Mouse (Mus musculus): Measurements from ENCODE around the gene Gpr152.

The Gpr152 gene

GRCm38 (mm10) chr19:4175368-4175947 is 35.9 kb downstream of the Gpr152 start, which contains the start of gene Carns1:
Gene Carns1 (minus strand): TSS chr19:4175479.
- DNase-seq = no peak

GRCm38 (mm10) chr19:4180411-4180810 is 40.8 kb downstream of the Gpr152 start:
- no peak for DNase-seq

- no peak for DNase-seq
Observed at GRCm38 (mm10) chr19:4181892-4182291, 42.3 kb downstream of the Gpr152 start.

- no peak for DNase-seq
Observed at GRCm38 (mm10) chr19:4183689-4184088, 44.1 kb downstream of the Gpr152 start.

- no peak for DNase-seq
Observed at GRCm38 (mm10) chr19:4184976-4185975, 45.7 kb downstream of the Gpr152 start.

- DNase-seq = no peak
Observed at GRCm38 (mm10) chr19:4187303-4187702, 47.7 kb downstream of the Gpr152 start.

- no peak for DNase-seq
Observed at GRCm38 (mm10) chr19:4189051-4189620, 49.5 kb downstream of the Gpr152 start.

GRCm38 (mm10) chr19:4190831-4191334 is 51.3 kb downstream of the Gpr152 start, which contains the start of gene Tbc1d10c:
Gene Tbc1d10c (minus strand): TSS chr19:4191284.
- no peak for DNase-seq

- peak; percentile 93 for DNase-seq
Observed at GRCm38 (mm10) chr19:4191528-4192250, 52.1 kb downstream of the Gpr152 start, which contains the start of gene Ppp1ca. Gene Ppp1ca (plus strand): TSS chr19:4192065.

GRCm38 (mm10) chr19:4192251-4192985 is 52.8 kb downstream of the Gpr152 start:
- DNase-seq = no peak

GRCm38 (mm10) chr19:4193129-4193528 is 53.5 kb downstream of the Gpr152 start:
- no peak for DNase-seq

- no peak for DNase-seq
Observed at GRCm38 (mm10) chr19:4194021-4194724, 54.6 kb downstream of the Gpr152 start.

GRCm38 (mm10) chr19:4194776-4195650 is 55.4 kb downstream of the Gpr152 start:
- peak; percentile 81 for DNase-seq
